Comparison of ENCODE assay signal across 32 mouse cellular contexts in the genomic region with DNA sequence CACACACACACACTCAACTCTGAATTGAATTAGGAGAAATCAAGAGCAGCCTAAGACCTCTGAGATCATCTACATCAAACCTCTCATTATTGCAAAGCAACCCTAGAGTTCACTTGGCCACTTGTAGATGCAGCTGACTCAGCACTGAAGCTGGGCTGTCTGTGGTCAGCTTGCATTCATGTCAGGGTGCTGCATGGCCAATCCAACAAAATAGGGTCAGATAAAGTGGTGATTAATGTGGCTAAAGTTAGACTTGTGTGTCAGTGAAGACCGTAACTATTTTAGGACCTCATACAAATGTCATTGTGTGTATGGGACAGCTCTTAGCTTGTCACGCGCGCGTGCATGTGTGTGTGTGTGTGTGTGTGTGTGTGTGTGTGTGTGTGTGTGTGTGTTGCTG. TPM values are rescaled to one million over a fixed set of nuclear protein-coding genes. Genes with fewer than 3 reads are reported as not detected.
DNase-seq lines count a peak whose midpoint lies in the region; ATAC-seq lines count a peak whose summit lies in the region.
"Had no signal": no experiment of that assay in that cellular context is flagged by ENCODE, and none has a peak within 500 bp of the region (broad histone marks: within the 10 kb centered on the region; RNA-seq: fewer than 3 reads in every experiment).

No protein-coding gene starts in this region.

- no peaks in the 10 kb centered on the region for H3K4me1 ChIP-seq in heart, embryonic 10.5 days
- peaks cover 2% of the 10 kb centered on the region; the same call in 1 of the 2 replicates for H3K4me1 ChIP-seq in heart, embryonic 16.5 days (ENCODE audit: control insufficient read depth, insufficient read depth, low read length)
- H3K4me1 ChIP-seq: heart, embryonic 13.5 days; hindbrain, embryonic 12.5 days; midbrain, embryonic 15.5 days had no signal

- no peak overlapping the region for H3K4me3 ChIP-seq in heart, embryonic 10.5 days
- H3K4me3 ChIP-seq in heart, embryonic 16.5 days (ENCODE audit: low read length) = no peak overlapping the region
- H3K4me3 ChIP-seq: heart, embryonic 13.5 days; hindbrain, embryonic 12.5 days; midbrain, embryonic 15.5 days had no signal

- H3K27me3 ChIP-seq in heart, embryonic 10.5 days (ENCODE audit: insufficient read depth, poor library complexity, severe bottlenecking) = no peaks in the 10 kb centered on the region
- H3K27me3 ChIP-seq in heart, embryonic 16.5 days (ENCODE audit: control insufficient read depth, insufficient read depth, low read length) = no peaks in the 10 kb centered on the region
- H3K27me3 ChIP-seq: heart, embryonic 13.5 days; hindbrain, embryonic 12.5 days; midbrain, embryonic 15.5 days had no signal

- 88% methylated on average over 5 of the region's 5 CpGs for WGBS in heart, embryonic 10.5 days
- 56% methylated on average over 5 of the region's 5 CpGs for WGBS in heart, embryonic 16.5 days

- DNase-seq in heart, adult 18-20 months = peak; percentile 28 to 42
- DNase-seq in heart, embryonic 10.5 days (ENCODE audit: low spot score) = no peak
- peak; percentile 59 for DNase-seq in 3134 (ENCODE audit: extremely low read depth, insufficient read length, low spot score)
- DNase-seq in NIH3T3 (ENCODE audit: low read depth) = peak; percentile 72
- DNase-seq in liver = no peak
- no peak for DNase-seq in lung, postnatal 14 days
- DNase-seq in T-cell, adult 2 months (ENCODE audit: low spot score) = no peak
- DNase-seq: adrenal gland, postnatal 36 days; B cell, adult 2 months; cerebellum, adult 11 months; cerebellum, postnatal 10 days; forebrain, postnatal 0 days; gastrocnemius, postnatal 14 days; kidney, adult 11 months; liver, postnatal 0 days; lung, postnatal 10 days; right cerebral cortex, adult 18-20 months; right cerebral cortex, postnatal 4 days; thymus, adult 2 months; thymus, postnatal 4 days had no signal

- H3K27ac ChIP-seq in heart, embryonic 10.5 days = no peak overlapping the region
- no peak overlapping the region for H3K27ac ChIP-seq in heart, embryonic 16.5 days (ENCODE audit: low read length)
- H3K27ac ChIP-seq: heart, embryonic 13.5 days; hindbrain, embryonic 12.5 days; midbrain, embryonic 15.5 days had no signal

- H3K9ac ChIP-seq in heart, embryonic 16.5 days (ENCODE audit: low read length) = no peak overlapping the region
- H3K9ac ChIP-seq: forebrain, postnatal 0 days; heart, embryonic 13.5 days; hindbrain, embryonic 12.5 days; liver, postnatal 0 days; midbrain, embryonic 15.5 days had no signal

- no peak overlapping the region for H3K4me2 ChIP-seq in heart, embryonic 16.5 days (ENCODE audit: low read depth, low read length)
- H3K4me2 ChIP-seq: heart, embryonic 13.5 days; hindbrain, embryonic 12.5 days; liver, embryonic 11.5 days; midbrain, embryonic 15.5 days had no signal

- peak; percentile 49 for ATAC-seq in heart, embryonic 16.5 days (replicated peaks; ENCODE audit: extremely low read depth, insufficient read depth, low FRiP score)
- ATAC-seq: forebrain, postnatal 0 days; liver, postnatal 0 days; midbrain, embryonic 15.5 days had no signal

- no peaks in the 10 kb centered on the region for H3K9me3 ChIP-seq in heart, embryonic 10.5 days
- H3K9me3 ChIP-seq in heart, embryonic 16.5 days (replicated peaks; ENCODE audit: control insufficient read depth, low read length) = no peaks in the 10 kb centered on the region
- H3K9me3 ChIP-seq: heart, embryonic 13.5 days; hindbrain, embryonic 12.5 days; midbrain, embryonic 15.5 days had no signal

- H3K36me3 ChIP-seq in heart, embryonic 10.5 days = no peaks in the 10 kb centered on the region
- H3K36me3 ChIP-seq in heart, embryonic 16.5 days (ENCODE audit: control insufficient read depth, insufficient read depth) = no peaks in the 10 kb centered on the region
- H3K36me3 ChIP-seq: heart, embryonic 13.5 days; hindbrain, embryonic 12.5 days; midbrain, embryonic 15.5 days had no signal

RNA-seq across cellular contexts. Expression of gene Cdcp1, which starts 28.2 kb away (rescaled TPM):
- under 1 TPM; 0.17 to 0.36 TPM for total RNA-seq in heart, adult 18-20 months (2021)
- 0.74 and 3.0 TPM in 2 replicates for polyA plus RNA-seq in heart, embryonic 10.5 days (2016; fragmentation: Nextera tagmentation; extraction: Ambion mirVana)
- polyA plus RNA-seq in heart, embryonic 16.5 days (2015; fragmentation: Nextera tagmentation; extraction: Ambion mirVana) = 1.7 and 2.2 TPM in 2 replicates
- total RNA-seq: gastrocnemius, postnatal 14 days; layer of hippocampus, postnatal 14 days; MEL had no signal

RNA-seq across cellular contexts. Expression of gene Clec3b, which starts 36.8 kb away (rescaled TPM):
- 10 to 100 TPM; 39.9 to 51.1 TPM for total RNA-seq in heart, adult 18-20 months (2021)
- polyA plus RNA-seq in heart, embryonic 10.5 days (2016; fragmentation: Nextera tagmentation; extraction: Ambion mirVana) = not detected in 2 replicates
- 2.7 and 2.8 TPM in 2 replicates for polyA plus RNA-seq in heart, embryonic 16.5 days (2015; fragmentation: Nextera tagmentation; extraction: Ambion mirVana)
- total RNA-seq: megakaryocyte-erythroid progenitor cell, adult 5-6 weeks; MEL had no signal
- polyA plus RNA-seq: embryonic facial prominence, embryonic 11.5 days; forebrain, embryonic 11.5 days; limb, embryonic 11.5 days; liver, embryonic 11.5 days; liver, postnatal 0 days; neural tube, embryonic 14.5 days had no signal

Comparison
In these comparisons a context has a peak if more than half of its experiments do, and no peak if none do; other contexts are left out.
1. DNase-seq: peak in heart, adult 18-20 months (2 of 2), 3134 (single experiment) and NIH3T3 (single experiment); none in heart, embryonic 10.5 days (single experiment), liver (single experiment), lung, postnatal 14 days (single experiment) and T-cell, adult 2 months (single experiment).